Mouse (Mus musculus) telencephalon, adult 2 months (tissue): ENCODE results near the gene Arih1.

ENCODE experiments used
- DNase-seq: peaks from one replicate; pipeline ENCODE4 v3.0.0-alpha.2; 2011; ENCODE audit warnings: low read depth, low spot score

Arih1 gene

GRCm38 (mm10) chr9:59486549-59487065 lies at the start of gene Arih1:
Gene Arih1 (minus strand): TSS chr9:59486618.
- peak; percentile 95 for DNase-seq

- no peak for DNase-seq
Measured at GRCm38 (mm10) chr9:59533889-59534288, 47.5 kb upstream of the Arih1 start.

GRCm38 (mm10) chr9:59533422-59533821 lies 47.0 kb upstream of the Arih1 start:
- no peak for DNase-seq

GRCm38 (mm10) chr9:59531645-59532044 lies 45.2 kb upstream of the Arih1 start:
- no peak for DNase-seq

GRCm38 (mm10) chr9:59528274-59528673 lies 41.9 kb upstream of the Arih1 start:
- no peak for DNase-seq

GRCm38 (mm10) chr9:59527580-59527979 lies 41.2 kb upstream of the Arih1 start:
- DNase-seq, result no peak

- no peak for DNase-seq
Measured at GRCm38 (mm10) chr9:59526727-59527126, 40.3 kb upstream of the Arih1 start.

GRCm38 (mm10) chr9:59522906-59523305 lies 36.5 kb upstream of the Arih1 start:
- DNase-seq, result no peak

GRCm38 (mm10) chr9:59519396-59519795 lies 33.0 kb upstream of the Arih1 start:
- no peak for DNase-seq

- no peak for DNase-seq
Measured at GRCm38 (mm10) chr9:59518976-59519375, 32.6 kb upstream of the Arih1 start.

- no peak for DNase-seq
Measured at GRCm38 (mm10) chr9:59517127-59517526, 30.7 kb upstream of the Arih1 start.

GRCm38 (mm10) chr9:59515069-59515468 lies 28.7 kb upstream of the Arih1 start:
- DNase-seq, result no peak

- DNase-seq, result no peak
Measured at GRCm38 (mm10) chr9:59512381-59512780, 26.0 kb upstream of the Arih1 start.

GRCm38 (mm10) chr9:59508146-59508545 lies 21.7 kb upstream of the Arih1 start:
- DNase-seq, result no peak

- DNase-seq, result no peak
Measured at GRCm38 (mm10) chr9:59487331-59487730, 913 bp upstream of the Arih1 start.

GRCm38 (mm10) chr9:59486076-59486518 lies 321 bp downstream of the Arih1 start:
- DNase-seq, result peak; percentile 10

GRCm38 (mm10) chr9:59485511-59486075 lies 825 bp downstream of the Arih1 start:
- no peak for DNase-seq

GRCm38 (mm10) chr9:59484760-59485159 lies 1.7 kb downstream of the Arih1 start:
- DNase-seq, result no peak

GRCm38 (mm10) chr9:59482419-59482818 lies 4.0 kb downstream of the Arih1 start:
- no peak for DNase-seq

GRCm38 (mm10) chr9:59476617-59477016 lies 9.8 kb downstream of the Arih1 start:
- no peak for DNase-seq

- DNase-seq, result no peak
Measured at GRCm38 (mm10) chr9:59474838-59475237, 11.6 kb downstream of the Arih1 start.

- DNase-seq, result no peak
Measured at GRCm38 (mm10) chr9:59473171-59473570, 13.2 kb downstream of the Arih1 start.

- no peak for DNase-seq
Measured at GRCm38 (mm10) chr9:59469446-59469845, 17.0 kb downstream of the Arih1 start.

- no peak for DNase-seq
Measured at GRCm38 (mm10) chr9:59464293-59464692, 22.1 kb downstream of the Arih1 start.
